Mouse (Mus musculus): ENCODE results near the gene Srarp.

DNA sequence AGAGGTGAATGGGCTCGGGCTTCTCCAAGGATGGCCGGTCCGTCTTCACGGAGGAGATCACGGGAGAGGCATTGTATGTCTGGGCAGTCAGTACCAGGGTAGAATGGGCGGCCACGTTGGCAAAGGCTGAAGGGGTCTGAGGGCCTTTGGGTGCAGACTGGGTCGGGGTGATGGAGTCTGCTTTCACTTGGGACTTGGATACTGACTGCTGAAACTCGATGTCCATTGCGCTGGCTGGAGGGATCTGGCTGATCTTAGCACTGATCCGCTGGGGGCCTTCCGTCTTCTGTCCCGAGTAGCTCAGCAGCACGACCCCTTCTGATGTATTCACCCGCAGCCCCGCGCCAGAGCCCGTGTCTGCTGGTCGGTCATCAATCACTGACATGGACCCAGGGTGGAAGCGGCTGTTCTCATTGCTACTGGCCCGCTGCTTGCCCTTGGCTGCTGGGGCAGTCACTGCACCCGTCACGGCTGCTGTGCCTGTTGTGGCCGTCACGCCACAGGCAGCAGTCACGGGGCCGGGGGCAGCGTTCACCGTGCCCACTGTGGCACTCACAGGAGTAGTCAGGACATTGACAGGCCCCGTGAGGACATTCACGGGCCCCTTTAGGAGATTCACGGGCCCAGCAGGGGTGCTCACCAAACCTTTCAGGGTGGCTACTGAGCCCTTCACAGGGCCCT lies 36.9 kb upstream of the Srarp start:
- TF ChIP-seq POLR2A (IDR thresholded peaks at IDR 0.05; ENCODE audit: borderline replicate concordance, extremely low read depth, insufficient read depth, insufficient read length, poor library complexity, severe bottlenecking) (no peak), CTCF (IDR thresholded peaks at IDR 0.05; ENCODE audit: borderline replicate concordance, extremely low read depth, insufficient read depth, insufficient read length) (no peak)
